Mouse (Mus musculus) cortical plate, adult 2 months (tissue): ENCODE measurements around the gene Katnal1.

ENCODE experiments used
- CTCF ChIP-seq: fragments of 200-500 bp; IDR thresholded peaks from 2 replicates; pipeline ENCODE4 v1.5.1; 2011; ENCODE audit warnings: mild to moderate bottlenecking, control low read depth, low read length; ENCODE audit not compliant: insufficient read depth; ENCODE audit errors: extremely low read depth
- POLR2A ChIP-seq: fragments of 200-500 bp; IDR thresholded peaks from 2 replicates; pipeline ENCODE4 v1.6.1; 2011; ENCODE audit warnings: mild to moderate bottlenecking, low read length, control low read depth; ENCODE audit not compliant: insufficient read depth; ENCODE audit errors: extremely low read depth

- TF ChIP-seq CTCF (no peak), POLR2A (no peak)
These were observed 32.6 kb downstream of the Katnal1 start for GRCm38 (mm10) chr5:148896515-148896914.
